Mouse (Mus musculus) midbrain, embryonic 10.5 days (tissue): Measurements from ENCODE around the gene Myh9. TPM values are rescaled to one million over a fixed set of nuclear protein-coding genes. Genes with fewer than 3 reads are reported as not detected.
"Not testable (repeated sequence)": the region's sequence is repeated elsewhere in the genome, so short reads cannot be mapped to it uniquely, and the experiment has no call there.

Experiments used
- DNase-seq: peaks from one replicate; pipeline ENCODE4 v3.0.0-alpha.2; 2017; ENCODE audit warnings: low spot score
- H3K27ac ChIP-seq: fragments of 300-500 bp; sonication (generic); replicated peaks from 2 replicates; pipeline ENCODE4 v1.5.1; 2016; ENCODE audit warnings: mild to moderate bottlenecking
- H3K27me3 ChIP-seq: fragments of 300-500 bp; sonication (generic); 2 replicates; pipeline ENCODE4 v1.6.1; 2016; ENCODE audit warnings: low read depth, mild to moderate bottlenecking; ENCODE audit not compliant: poor library complexity, severe bottlenecking
- H3K36me3 ChIP-seq: fragments of 300-500 bp; sonication (generic); 2 replicates; pipeline ENCODE4 v1.6.1; 2016; ENCODE audit warnings: mild to moderate bottlenecking, moderate library complexity
- H3K4me1 ChIP-seq: fragments of 300-500 bp; sonication (generic); 2 replicates; pipeline ENCODE4 v1.6.1; 2016
- H3K4me3 ChIP-seq: fragments of 300-500 bp; sonication (generic); 2 replicates; pipeline ENCODE4 v1.5.1; 2016; ENCODE audit warnings: mild to moderate bottlenecking, moderate library complexity
- H3K9me3 ChIP-seq: fragments of 300-500 bp; sonication (generic); replicated peaks from 2 replicates; pipeline ENCODE4 v1.6.1; 2016; ENCODE audit warnings: mild to moderate bottlenecking
- WGBS: fragments of 180-500 bp; shearing (Covaris S2); methylation state at CpG from one replicate; pipeline ENCODE4 v1.1.7; 2016; 5-methylcytosine and 5-hydroxymethylcytosine counted together
- polyA plus RNA-seq: library from polyadenylated mRNA; unstranded; fragments of >200 nt; fragmentation: Nextera tagmentation; extraction: Ambion mirVana; gene quantifications from 2 replicates; pipeline ENCODE4 v1.2.1, GENCODE M21; 2016

Gene Myh9
- polyA plus RNA-seq, 1 experiment from 2014 or later, result 29.0 TPM

DNA sequence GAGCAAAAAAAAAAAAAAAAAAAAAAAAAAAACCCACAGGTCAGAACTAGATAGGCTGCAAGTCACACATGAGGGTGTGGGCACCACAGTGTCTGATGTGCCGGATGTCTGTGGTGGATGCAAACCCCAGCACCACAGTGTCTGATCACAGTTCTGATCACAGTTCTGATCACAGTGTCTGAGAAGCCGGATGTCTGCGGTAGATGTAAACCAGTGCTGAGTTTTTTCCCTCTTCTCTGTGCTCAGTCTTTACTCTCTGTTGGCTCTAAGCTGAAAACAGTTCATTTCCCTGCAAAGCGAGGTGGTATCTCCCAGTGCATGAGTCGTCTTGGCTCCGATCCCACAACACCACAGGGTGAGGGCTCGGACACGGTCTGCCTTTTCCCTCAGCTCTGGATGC lies 108.6 kb downstream of the Myh9 start:
- 88% methylated on average over 8 of the region's 8 CpGs for WGBS
- H3K27me3 ChIP-seq, H3K9me3 ChIP-seq, H3K36me3 ChIP-seq, H3K4me3 ChIP-seq, H3K4me1 ChIP-seq, H3K27ac ChIP-seq, DNase-seq: not testable (repeated sequence)

DNA sequence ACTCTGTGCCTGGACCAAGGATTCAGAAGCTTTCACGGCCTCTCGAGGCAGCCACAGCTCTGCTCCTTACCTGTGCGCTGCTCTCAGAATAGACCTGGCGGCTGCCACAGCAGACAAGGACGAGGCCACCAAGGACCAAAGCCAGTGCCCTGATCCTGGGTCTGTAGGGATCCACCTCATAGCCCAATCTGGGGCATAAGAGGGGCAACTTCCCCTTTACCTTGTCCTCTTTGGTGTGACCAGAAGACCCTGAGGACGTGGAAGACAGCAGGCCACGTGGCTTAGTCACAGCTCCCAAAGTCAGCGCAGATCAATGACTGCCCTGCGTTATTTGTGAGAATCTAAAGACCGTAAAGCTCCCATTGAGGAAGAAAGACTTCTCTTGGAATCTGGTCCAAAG lies 109.1 kb downstream of the Myh9 start:
- H3K9me3 ChIP-seq, H3K27me3 ChIP-seq, H3K4me1 ChIP-seq, H3K4me3 ChIP-seq, H3K27ac ChIP-seq, DNase-seq, H3K36me3 ChIP-seq: not testable (repeated sequence)
- WGBS, result 77% methylated on average over 10 of the region's 10 CpGs

DNA sequence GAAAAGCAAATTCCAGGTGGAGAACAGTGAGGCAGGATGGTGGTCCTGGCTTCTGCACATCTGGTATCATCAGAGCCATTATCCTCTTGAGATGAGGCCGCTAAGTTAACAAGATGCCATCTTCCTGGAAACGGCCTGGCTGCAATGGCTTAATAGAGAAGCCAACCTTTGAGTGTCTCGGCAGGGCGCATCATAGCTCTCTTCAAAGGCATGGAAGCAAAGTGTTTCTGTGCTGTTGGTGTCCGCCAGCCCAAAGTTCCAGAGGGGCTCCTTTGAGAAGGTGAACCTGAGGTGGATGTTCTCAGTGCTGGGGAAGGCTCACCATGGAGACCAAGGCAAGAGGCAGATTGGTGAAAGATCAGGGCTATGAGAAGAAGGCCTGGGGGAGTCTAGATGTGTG lies 110.4 kb downstream of the Myh9 start:
- no peak for DNase-seq
- Histone ChIP-seq H3K27ac (no peak overlapping the region), H3K4me1 (0 out of 2 replicates have a peak, but pooled peaks cover 2% of the 10 kb centered on the region), H3K9me3 (no peaks in the 10 kb centered on the region), H3K27me3 (no peaks in the 10 kb centered on the region), H3K36me3 (no peaks in the 10 kb centered on the region), H3K4me3 (no peak overlapping the region)
- WGBS, result 87% methylated on average over 5 of the region's 5 CpGs

DNA sequence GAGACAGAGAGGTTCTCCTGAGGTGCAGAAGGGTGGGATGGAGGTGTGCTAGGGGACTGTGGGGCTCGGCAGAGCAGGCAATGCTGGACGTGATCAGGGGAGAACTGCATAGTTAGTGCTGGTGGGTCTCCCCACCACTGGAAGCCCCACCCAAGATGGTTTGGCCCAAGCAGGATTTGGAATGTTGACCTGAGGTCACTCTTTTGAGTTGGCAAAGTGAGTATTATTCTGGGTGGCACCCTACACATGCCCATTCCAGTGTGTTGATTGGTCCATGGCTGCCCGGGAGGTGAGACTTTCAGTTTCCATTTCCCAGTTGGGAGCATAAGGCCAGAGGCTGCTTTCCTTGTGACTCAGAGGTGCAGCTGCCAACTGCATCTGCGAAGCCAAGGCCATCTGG lies 113.2 kb downstream of the Myh9 start, which contains the start of gene Apol9b:
Gene Apol9b, plus strand, starts transcription at position 301 of the 400 bp plus-strand sequence.
- DNase-seq, H3K27ac ChIP-seq, H3K9me3 ChIP-seq, H3K4me3 ChIP-seq, H3K36me3 ChIP-seq, H3K4me1 ChIP-seq, H3K27me3 ChIP-seq: not testable (repeated sequence)
- 75% methylated on average over 2 of the region's 4 CpGs for WGBS

DNA sequence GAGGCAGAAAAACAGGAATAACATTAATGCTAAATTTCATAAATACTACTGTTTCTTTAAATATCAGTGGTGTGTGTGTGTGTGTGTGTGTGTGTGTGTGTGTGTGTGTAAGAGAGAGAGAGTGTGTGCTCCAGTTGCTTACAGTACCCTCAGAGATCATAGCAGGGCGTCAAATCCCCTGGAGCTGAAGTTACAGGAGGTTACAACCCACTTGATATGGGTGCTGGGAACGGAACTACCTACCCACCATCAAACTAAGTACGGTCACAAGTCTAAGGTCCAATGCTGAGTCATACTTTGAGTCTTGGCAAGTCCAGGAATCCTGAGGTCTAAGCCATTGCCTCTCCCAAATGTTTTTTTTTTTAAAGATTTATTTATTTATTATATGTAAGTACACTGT lies 114.2 kb downstream of the Myh9 start:
- not testable (repeated sequence) for H3K9me3 ChIP-seq, H3K4me3 ChIP-seq, H3K36me3 ChIP-seq, H3K4me1 ChIP-seq, H3K27ac ChIP-seq, DNase-seq, H3K27me3 ChIP-seq
- 87% methylated on average over 3 of the region's 3 CpGs for WGBS

DNA sequence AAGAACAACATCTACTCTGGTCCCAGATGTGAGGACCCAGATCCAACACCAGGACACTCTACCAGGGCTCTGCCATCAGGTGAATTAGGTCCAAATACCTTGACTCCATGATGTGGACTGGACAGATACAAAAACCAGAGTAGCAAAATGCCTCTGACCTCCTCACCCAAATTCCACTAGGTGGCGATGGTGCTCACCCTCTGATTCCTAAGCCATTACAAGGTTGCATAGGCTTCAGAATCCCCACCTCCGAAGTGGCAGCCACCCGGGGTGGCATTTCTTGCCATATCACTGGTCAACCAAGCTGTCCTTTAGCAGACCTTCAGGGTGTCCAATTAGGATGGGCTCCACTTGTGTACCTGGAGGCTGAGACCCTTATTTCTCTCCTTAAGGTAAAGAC lies 114.8 kb downstream of the Myh9 start:
- not testable (repeated sequence) for H3K27me3 ChIP-seq, H3K4me1 ChIP-seq, DNase-seq, H3K4me3 ChIP-seq, H3K9me3 ChIP-seq, H3K36me3 ChIP-seq, H3K27ac ChIP-seq
- 12% methylated on average over 3 of the region's 3 CpGs for WGBS

DNA sequence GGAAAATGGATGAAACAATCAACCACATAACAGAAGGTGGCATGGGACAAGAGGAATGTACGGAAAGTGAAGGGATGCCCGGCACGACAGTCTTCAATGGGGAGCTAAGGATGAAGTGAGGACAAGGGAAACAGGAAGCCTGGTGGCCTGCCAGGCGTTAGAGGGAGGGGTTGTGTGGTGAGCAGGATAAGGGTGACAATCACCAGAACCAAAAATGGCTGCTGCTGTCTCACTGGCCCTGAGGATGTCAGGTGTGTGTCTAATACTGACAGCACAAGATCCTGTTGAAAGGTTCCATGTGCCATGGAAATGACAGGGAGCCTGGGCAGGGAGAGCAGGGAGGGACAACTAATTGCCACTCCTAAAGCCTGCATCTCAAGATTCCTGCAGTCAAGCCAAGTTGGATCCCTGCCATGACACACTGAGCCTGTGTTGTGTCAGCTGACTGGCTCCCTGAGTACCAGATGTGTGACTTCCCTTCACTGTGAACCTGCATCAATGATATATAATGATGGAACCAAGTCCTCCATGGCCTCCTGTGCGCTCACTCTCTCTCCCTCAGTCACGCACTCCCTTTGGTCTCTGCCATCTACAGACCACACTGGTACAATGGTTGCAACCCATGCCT lies 116.5 kb downstream of the Myh9 start:
- not testable (repeated sequence) for H3K27ac ChIP-seq, DNase-seq, H3K27me3 ChIP-seq, H3K4me1 ChIP-seq, H3K4me3 ChIP-seq, H3K9me3 ChIP-seq, H3K36me3 ChIP-seq
- WGBS, result 81% methylated on average over 6 of the region's 6 CpGs

DNA sequence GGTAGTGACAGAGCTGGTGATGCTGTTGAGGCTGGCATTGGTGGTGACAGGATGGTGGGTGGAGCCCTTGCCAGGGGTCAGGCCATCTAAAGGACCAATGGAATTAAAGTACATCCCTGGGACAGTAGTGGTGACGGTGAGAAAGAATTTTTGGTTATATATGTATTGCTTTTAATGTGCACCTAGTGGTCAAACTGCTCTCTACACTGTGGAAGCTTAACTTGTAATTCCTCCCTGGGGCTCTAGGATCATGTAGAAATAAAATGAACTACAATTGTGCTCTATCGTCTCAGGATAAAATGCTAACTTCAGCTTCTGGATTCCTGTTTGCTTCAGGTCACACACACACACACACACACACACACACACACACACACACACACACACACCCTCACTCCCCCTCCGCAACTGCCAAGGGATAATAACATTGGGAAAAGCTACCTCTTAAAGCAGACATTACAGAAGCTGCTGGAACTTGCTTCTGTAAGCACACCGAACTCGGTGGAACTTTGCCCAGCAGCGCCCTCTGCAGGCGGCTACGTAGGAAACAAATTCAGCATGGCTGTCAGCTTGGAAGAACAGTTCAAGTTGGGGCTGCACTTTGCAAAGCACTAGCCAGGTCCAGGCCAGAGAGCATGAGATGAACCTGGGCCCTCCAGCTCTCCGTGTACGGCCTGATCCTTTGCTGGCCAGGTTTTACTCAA lies 117.6 kb downstream of the Myh9 start:
- DNase-seq, H3K4me3 ChIP-seq, H3K27ac ChIP-seq, H3K9me3 ChIP-seq, H3K4me1 ChIP-seq, H3K36me3 ChIP-seq, H3K27me3 ChIP-seq: not testable (repeated sequence)
- 22% methylated on average over 3 of the region's 10 CpGs for WGBS

DNA sequence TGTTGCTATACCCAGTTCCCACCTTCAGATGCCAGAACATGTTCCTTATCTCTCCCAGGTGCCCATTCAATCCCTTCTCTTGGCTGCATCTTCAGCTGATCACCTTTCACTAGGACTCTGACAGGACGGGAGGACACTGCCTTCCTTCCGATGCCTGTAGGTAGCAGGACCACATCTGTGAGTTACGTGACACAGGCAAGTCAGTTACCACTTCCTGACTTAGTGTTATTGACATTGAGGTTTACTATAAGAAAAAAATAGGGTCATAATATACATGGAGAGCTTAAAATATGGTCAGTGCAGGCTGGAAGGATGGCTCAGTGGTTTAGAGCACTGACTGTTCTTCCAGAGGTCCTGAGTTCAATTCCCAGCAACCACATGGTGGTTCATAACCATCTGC lies 120.5 kb downstream of the Myh9 start:
- H3K4me3 ChIP-seq, H3K27me3 ChIP-seq, H3K27ac ChIP-seq, H3K36me3 ChIP-seq, H3K9me3 ChIP-seq, H3K4me1 ChIP-seq, DNase-seq: not testable (repeated sequence)
- WGBS, result no CpG with 5 or more reads among the region's 3 CpGs

DNA sequence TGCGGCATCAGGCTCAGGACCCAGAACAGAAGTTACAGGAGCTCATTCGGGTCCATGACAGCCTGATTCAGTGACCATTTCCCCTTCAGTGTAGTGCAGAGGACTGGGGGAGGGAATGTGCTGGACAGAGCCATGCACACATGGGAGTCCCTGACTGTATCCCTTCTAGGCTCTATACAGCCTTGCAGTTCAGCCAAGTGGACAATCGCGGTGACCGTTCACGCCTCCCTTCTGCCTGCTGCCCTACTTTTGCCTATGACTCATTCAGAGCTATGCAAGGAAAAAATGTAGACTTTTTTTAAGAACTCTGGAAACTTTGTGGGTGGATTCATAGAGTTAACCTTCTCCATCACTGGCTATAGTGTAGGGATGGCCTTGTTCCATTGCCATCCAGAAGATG lies 123.7 kb downstream of the Myh9 start:
- H3K4me3 ChIP-seq, H3K4me1 ChIP-seq, H3K27me3 ChIP-seq, H3K9me3 ChIP-seq, DNase-seq, H3K27ac ChIP-seq, H3K36me3 ChIP-seq: not testable (repeated sequence)
- WGBS, result 89% methylated on average over 4 of the region's 6 CpGs

Other genes with a start within 250 kb of the Myh9 start
- 0.07 TPM in 1 of 2 replicates, not detected in the other for gene Apol10b, start 246.1 kb downstream of the Myh9 start, polyA plus RNA-seq
- not detected in 2 replicates for gene Gm36245, start 242.9 kb downstream of the Myh9 start, polyA plus RNA-seq
- not detected in 2 replicates for gene Apol11b, start 198.9 kb downstream of the Myh9 start, polyA plus RNA-seq
- not detected in 2 replicates for gene Apol7e, start 143.3 kb downstream of the Myh9 start, polyA plus RNA-seq
- not detected in 2 replicates for gene Apol9b, start 113.1 kb downstream of the Myh9 start, polyA plus RNA-seq
- 0.07 and 0.12 TPM in 2 replicates for gene Apol8, start 85.2 kb downstream of the Myh9 start, polyA plus RNA-seq
- 285 and 291 TPM in 2 replicates for gene Txn2, start 86.8 kb upstream of the Myh9 start, polyA plus RNA-seq
- gene Foxred2, start 114.5 kb upstream of the Myh9 start, polyA plus RNA-seq, result 6.4 and 6.5 TPM in 2 replicates
- 240 and 263 TPM in 2 replicates for gene Eif3d, start 128.6 kb upstream of the Myh9 start, polyA plus RNA-seq